ENCODE assay signal across 18 mouse cellular contexts in genomic region chr12:84382369-84382768, GRCm38 (mm10). TPM values are rescaled to one million over a fixed set of nuclear protein-coding genes. Genes with fewer than 3 reads are reported as not detected.
"Had no signal": no experiment of that assay in that cellular context is flagged by ENCODE, and none has a peak within 500 bp of the region (broad histone marks: within the 10 kb centered on the region; RNA-seq: fewer than 3 reads in every experiment).

No protein-coding gene starts in this region.

- H3K4me2 ChIP-seq: limb, embryonic 13.5 days; midbrain, embryonic 11.5 days; midbrain, embryonic 15.5 days; neural tube, embryonic 13.5 days; stomach, embryonic 15.5 days had no signal

- ATAC-seq: lung, postnatal 0 days; midbrain, embryonic 15.5 days had no signal

- H3K27me3 ChIP-seq: limb, embryonic 13.5 days; megakaryocyte, embryonic 14.5 days; midbrain, embryonic 15.5 days; neural tube, embryonic 13.5 days; stomach, embryonic 15.5 days had no signal

- H3K4me3 ChIP-seq: limb, embryonic 13.5 days; megakaryocyte, embryonic 14.5 days; midbrain, embryonic 15.5 days; neural tube, embryonic 13.5 days; stomach, embryonic 15.5 days had no signal

- H3K27ac ChIP-seq: limb, embryonic 13.5 days; liver, embryonic 14.5 days; macrophage; midbrain, embryonic 15.5 days; neural tube, embryonic 13.5 days; stomach, embryonic 15.5 days had no signal

- H3K4me1 ChIP-seq: limb, embryonic 13.5 days; midbrain, embryonic 15.5 days; neural tube, embryonic 13.5 days; stomach, embryonic 15.5 days had no signal

- DNase-seq: kidney, postnatal 14 days; left cerebral cortex, postnatal 4 days; lung, adult 2 months; retina, postnatal 1 day; right cerebral cortex, postnatal 4 days; spleen, adult 18-20 months; thymus, adult 2 months; thymus, postnatal 4 days had no signal

- H3K9me3 ChIP-seq: limb, embryonic 13.5 days; megakaryocyte, embryonic 14.5 days; midbrain, embryonic 15.5 days; neural tube, embryonic 13.5 days; stomach, embryonic 15.5 days had no signal

- H3K9ac ChIP-seq: limb, embryonic 13.5 days; liver, embryonic 14.5 days; midbrain, embryonic 15.5 days; neural tube, embryonic 13.5 days; stomach, embryonic 15.5 days had no signal

RNA-seq across cellular contexts. Expression of gene Bbof1, which starts 26.5 kb away (rescaled TPM):
- polyA plus RNA-seq: liver, adult 2 months had no signal
